Mouse (Mus musculus) thymus, postnatal 10 days (tissue): ENCODE results near the gene 4930469K13Rik.
A peak's percentile ranks its signal among the peaks of the same experiment; 100 is the strongest.

Source experiments
- DNase-seq, 2 experiments: peaks; one replicate each; pipeline ENCODE4 v3.0.0; 2021; ENCODE audit warnings: low spot score in 2 of 2

4930469K13Rik gene

GRCm38 (mm10) chr11:33938561-33939274 is 159.6 kb downstream of the 4930469K13Rik start:
- peak; percentile 76 to 78 for DNase-seq

GRCm38 (mm10) chr11:33937641-33938040 is 160.7 kb downstream of the 4930469K13Rik start:
- no peak for DNase-seq

GRCm38 (mm10) chr11:33934286-33934685 is 164.1 kb downstream of the 4930469K13Rik start:
- peak; percentile 20 to 62 for DNase-seq

DNA sequence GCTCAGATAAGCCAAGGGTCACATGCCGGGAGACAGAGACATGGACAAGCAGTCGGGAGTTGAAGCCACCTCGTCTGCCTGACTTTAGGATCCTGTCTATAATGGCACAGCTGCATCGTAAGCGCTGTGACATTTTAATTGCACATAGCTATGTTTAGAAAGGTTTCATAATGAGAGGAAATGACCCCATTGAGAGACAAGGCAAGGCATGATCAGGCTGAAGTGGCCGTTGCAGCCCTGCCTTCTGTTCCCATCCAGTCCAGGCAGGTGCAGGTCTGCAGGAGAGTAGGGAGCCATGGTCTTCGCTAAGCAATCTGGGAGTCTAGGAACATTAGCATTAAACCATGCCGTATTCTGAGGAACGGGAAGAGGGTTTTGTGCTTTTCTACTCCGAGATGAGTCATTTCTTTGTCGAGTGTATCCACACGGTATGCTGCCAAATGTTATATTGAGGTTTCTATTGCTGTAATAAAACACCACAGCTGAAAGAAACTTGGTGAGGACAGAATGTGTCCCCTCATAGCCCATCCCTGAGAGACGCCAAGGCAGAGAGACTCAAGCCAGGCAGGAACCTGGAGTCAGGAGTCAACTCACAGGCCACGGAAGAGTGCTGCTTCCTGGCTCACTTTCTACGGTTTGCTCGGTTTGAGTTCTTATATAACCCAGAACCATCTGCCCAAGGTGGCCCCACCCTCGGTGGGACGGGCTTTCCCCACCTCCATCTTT is 165.8 kb downstream of the 4930469K13Rik start:
- no peak for DNase-seq

DNA sequence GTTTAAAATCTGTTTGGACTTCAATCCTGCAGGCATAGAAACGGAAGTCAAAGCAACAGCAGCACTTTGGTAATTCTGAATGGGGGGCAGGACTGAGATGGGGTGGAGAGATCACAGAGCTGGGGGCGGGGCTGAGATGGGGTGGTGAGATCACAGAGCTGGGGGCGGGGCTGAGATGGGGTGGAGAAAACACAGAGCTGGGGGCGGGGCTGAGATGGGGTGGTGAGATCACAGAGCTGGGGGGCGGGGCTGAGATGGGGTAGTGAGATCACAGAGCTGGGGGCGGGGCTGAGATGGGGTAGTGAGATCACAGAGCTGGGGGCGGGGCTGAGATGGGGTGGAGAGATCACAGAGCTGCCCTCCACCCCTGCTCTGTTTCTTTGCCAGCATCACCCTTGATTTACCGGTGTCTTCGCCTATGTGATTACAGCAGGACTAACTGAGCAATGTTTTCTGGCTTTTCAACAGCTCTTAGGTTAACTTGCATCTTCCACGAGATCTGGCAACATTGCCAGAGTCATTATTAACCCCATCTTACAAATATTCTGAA is 166.4 kb downstream of the 4930469K13Rik start:
- peak; percentile 73 to 75 for DNase-seq

DNA sequence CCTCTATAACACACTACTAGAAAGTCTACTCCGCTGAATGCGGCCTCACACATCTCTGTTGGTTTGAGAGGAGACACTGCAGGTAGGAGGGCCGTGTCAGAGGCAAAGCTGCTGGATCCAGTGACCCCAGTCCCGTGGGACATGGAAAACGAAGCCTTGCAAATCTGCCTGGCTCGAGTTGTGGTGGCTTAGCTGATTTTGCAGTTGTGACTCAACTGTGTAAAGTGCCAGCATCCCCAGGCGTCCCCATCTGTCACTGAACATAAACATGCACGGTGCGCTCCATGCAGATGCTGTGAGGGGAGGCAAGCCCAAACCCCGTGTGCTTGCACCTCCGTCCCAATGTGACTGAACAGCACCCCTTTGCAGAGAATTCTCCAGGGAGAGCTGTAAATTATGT is 168.9 kb downstream of the 4930469K13Rik start:
- DNase-seq = no peak

GRCm38 (mm10) chr11:33928658-33929057 is 169.7 kb downstream of the 4930469K13Rik start:
- peak in 1 of 2 experiments; percentile 67 for DNase-seq

- DNase-seq = no peak
Observed at GRCm38 (mm10) chr11:33927836-33928235, 170.5 kb downstream of the 4930469K13Rik start.

DNA sequence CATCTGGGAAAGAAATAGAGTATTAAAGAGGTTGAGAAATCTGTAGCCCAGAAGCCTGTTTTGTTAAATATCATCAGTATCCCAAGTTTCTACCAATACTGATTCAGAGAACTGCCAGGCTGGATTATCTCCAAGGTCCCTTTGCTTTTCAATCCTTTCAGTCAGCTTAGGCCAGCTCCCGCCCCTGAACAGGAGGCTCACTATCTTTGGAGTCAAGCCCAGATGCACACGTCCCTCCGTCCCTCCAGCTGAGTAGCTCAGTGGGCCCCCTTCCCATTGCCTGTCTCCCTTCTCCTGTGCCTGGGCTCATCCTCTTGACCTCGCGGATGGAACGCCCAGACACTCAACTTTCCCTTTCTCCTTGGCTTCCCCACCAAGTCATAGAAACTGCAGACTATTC is 171.0 kb downstream of the 4930469K13Rik start:
- DNase-seq = no peak

DNA sequence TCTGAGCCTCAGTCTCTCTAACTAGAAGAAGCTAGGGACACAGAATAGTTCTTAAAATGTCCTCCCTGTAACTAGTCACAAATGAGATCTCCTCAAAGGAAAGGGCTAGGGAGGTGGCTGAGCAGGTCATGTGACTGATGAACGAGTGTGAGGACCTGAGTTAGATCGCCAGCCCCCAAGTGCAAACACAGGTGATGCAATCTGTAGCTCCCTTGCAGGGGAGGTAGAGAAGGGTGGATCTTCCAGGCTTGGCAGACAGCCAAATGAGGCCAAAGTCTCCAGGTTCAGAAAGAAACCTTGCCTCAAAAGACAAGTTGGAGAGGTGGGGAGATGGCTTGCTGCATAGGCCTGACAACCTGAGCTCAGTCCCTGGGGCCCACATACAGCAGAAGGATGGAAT is 171.8 kb downstream of the 4930469K13Rik start:
- no peak for DNase-seq

GRCm38 (mm10) chr11:33925778-33926177 is 172.6 kb downstream of the 4930469K13Rik start:
- no peak for DNase-seq
